Mouse (Mus musculus) stomach, postnatal 0 days (tissue): ENCODE measurements at regions not wholly inside any gene's neighbourhood (a gene's known extent, or its start where the extent isn't known, plus 50 kb on each side); places are given as distances from the start of the nearest gene placed in this dataset.
A peak's percentile ranks its signal among the peaks of the same experiment; 100 is the strongest.

ENCODE experiments used
- ATAC-seq: fragments of 200-750 bp; cut with Nextera tagmentation; 2 replicates; pipeline ENCODE4 v1.8.0; 2017; ENCODE audit not compliant: low FRiP score, low TSS enrichment
- DNase-seq: peaks from one replicate; pipeline ENCODE4 v3.0.0-alpha.2; 2016; ENCODE audit warnings: low spot score
- H3K27ac ChIP-seq: fragments of 300-500 bp; sonication (generic); replicated peaks from 2 replicates; pipeline ENCODE4 v1.5.1; 2014; ENCODE audit warnings: mild to moderate bottlenecking, control low read depth
- H3K27me3 ChIP-seq: fragments of 300-500 bp; sonication (generic); 2 replicates; pipeline ENCODE4 v1.6.1; 2014; ENCODE audit warnings: low read length; ENCODE audit not compliant: control insufficient read depth, insufficient read depth
- H3K36me3 ChIP-seq: fragments of 300-500 bp; sonication (generic); 2 replicates; pipeline ENCODE4 v1.6.1; 2014; ENCODE audit warnings: low read length, mixed read lengths; ENCODE audit not compliant: control insufficient read depth, insufficient read depth
- H3K4me1 ChIP-seq: fragments of 300-500 bp; sonication (generic); replicated peaks from 2 replicates; pipeline ENCODE4 v1.6.1; 2014; ENCODE audit warnings: antibody characterized with exemption; ENCODE audit not compliant: control insufficient read depth, insufficient read depth
- H3K4me2 ChIP-seq: fragments of 300-500 bp; sonication (generic); replicated peaks from 2 replicates; pipeline ENCODE4 v1.6.1; 2014; ENCODE audit warnings: low read depth, mild to moderate bottlenecking, control low read depth, moderate library complexity
- H3K4me3 ChIP-seq: fragments of 300-500 bp; sonication (generic); 2 replicates; pipeline ENCODE4 v1.5.1; 2014; ENCODE audit warnings: low read depth, low read length, control low read depth
- H3K9ac ChIP-seq: fragments of 300-500 bp; sonication (generic); 2 replicates; pipeline ENCODE4 v1.6.1; 2014; ENCODE audit warnings: mild to moderate bottlenecking, low read length, control low read depth, mixed read lengths
- H3K9me3 ChIP-seq: fragments of 300-500 bp; sonication (generic); 2 replicates; pipeline ENCODE4 v1.6.1; 2016; ENCODE audit warnings: low read length; ENCODE audit not compliant: control insufficient read depth
- CTCF ChIP-seq: IDR thresholded peaks from 2 replicates; pipeline ENCODE4 v1.5.1; 2016; ENCODE audit warnings: antibody characterized with exemption, low read depth, mild to moderate bottlenecking, moderate library complexity
- EP300 ChIP-seq: optimal IDR thresholded peaks from 2 replicates; pipeline ENCODE3; 2016; ENCODE audit warnings: antibody characterized with exemption
- WGBS: fragments of 180-500 bp; shearing (Covaris S2); extraction: QIAGEN DNeasy Blood & Tissue Kit; methylation state at CpG from one replicate; pipeline ENCODE4 v1.1.7; 2014; 5-methylcytosine and 5-hydroxymethylcytosine counted together

- TF ChIP-seq EP300, result no peak
- TF ChIP-seq CTCF, result no peak
- ATAC-seq, result no peak
These were observed 107.5 kb downstream of the Kif26a start for GRCm38 (mm10) chr12:112253461-112253860.

GRCm38 (mm10) chr12:112255223-112255622 lies 109.2 kb downstream of the Kif26a start:
- H3K9me3 ChIP-seq, result no peaks in the 10 kb centered on the region
- H3K9ac ChIP-seq, result no peak overlapping the region
- WGBS, result 74% methylated on average over 12 of the region's 12 CpGs
- no peak overlapping the region for H3K4me3 ChIP-seq
- TF ChIP-seq EP300 (no peak), CTCF (no peak)
- ATAC-seq, result no peak
- H3K27me3 ChIP-seq, result no peaks in the 10 kb centered on the region
- no peak overlapping the region for H3K27ac ChIP-seq
- no peak for DNase-seq
- H3K36me3 ChIP-seq, result no peaks in the 10 kb centered on the region
- no peaks in the 10 kb centered on the region for H3K4me1 ChIP-seq
- H3K4me2 ChIP-seq, result no peak overlapping the region

More at GRCm38 (mm10) chr12:112253461-112253860, 107.5 kb downstream of the Kif26a start:
- H3K4me1 ChIP-seq, result no peaks in the 10 kb centered on the region
- no peak overlapping the region for H3K27ac ChIP-seq
- H3K27me3 ChIP-seq, result no peaks in the 10 kb centered on the region
- no peak overlapping the region for H3K9ac ChIP-seq
- H3K4me2 ChIP-seq, result no peak overlapping the region
- H3K4me3 ChIP-seq, result no peak overlapping the region
- DNase-seq, result no peak
- H3K9me3 ChIP-seq, result no peaks in the 10 kb centered on the region
- no peaks in the 10 kb centered on the region for H3K36me3 ChIP-seq
- 81% methylated on average over 10 of the region's 10 CpGs for WGBS

- no peak for ATAC-seq
- no peak for DNase-seq
- no peaks in the 10 kb centered on the region for H3K4me1 ChIP-seq
- H3K36me3 ChIP-seq, result no peaks in the 10 kb centered on the region
- H3K27ac ChIP-seq, result no peak overlapping the region
- 67% methylated on average over 11 of the region's 11 CpGs for WGBS
- TF ChIP-seq CTCF, result no peak
- no peak for TF ChIP-seq EP300
- H3K9me3 ChIP-seq, result no peaks in the 10 kb centered on the region
- H3K4me3 ChIP-seq, result no peak overlapping the region
- H3K9ac ChIP-seq, result no peak overlapping the region
- H3K27me3 ChIP-seq, result no peaks in the 10 kb centered on the region
- H3K4me2 ChIP-seq, result no peak overlapping the region
These were observed 111.7 kb downstream of the Kif26a start for GRCm38 (mm10) chr12:112257691-112258090.

GRCm38 (mm10) chr12:112263283-112264056 lies 117.5 kb downstream of the Kif26a start:
- H3K36me3 ChIP-seq, result no peaks in the 10 kb centered on the region
- ATAC-seq (no peak), DNase-seq (no peak)
- H3K27ac ChIP-seq, result no peak overlapping the region
- H3K4me1 ChIP-seq, result no peaks in the 10 kb centered on the region
- TF ChIP-seq EP300 (no peak), CTCF (no peak)
- H3K9ac ChIP-seq, result no peak overlapping the region
- H3K4me2 ChIP-seq, result no peak overlapping the region
- H3K27me3 ChIP-seq, result no peaks in the 10 kb centered on the region
- no peaks in the 10 kb centered on the region for H3K9me3 ChIP-seq
- WGBS, result 77% methylated on average over 14 of the region's 14 CpGs
- H3K4me3 ChIP-seq, result no peak overlapping the region

GRCm38 (mm10) chr12:112264201-112264600 lies 118.2 kb downstream of the Kif26a start:
- no peak for ATAC-seq
- no peaks in the 10 kb centered on the region for H3K36me3 ChIP-seq
- no peaks in the 10 kb centered on the region for H3K27me3 ChIP-seq
- H3K4me1 ChIP-seq, result no peaks in the 10 kb centered on the region
- 32% methylated on average over 7 of the region's 7 CpGs for WGBS
- H3K9ac ChIP-seq, result no peak overlapping the region
- H3K9me3 ChIP-seq, result no peaks in the 10 kb centered on the region
- no peak overlapping the region for H3K4me3 ChIP-seq
- H3K4me2 ChIP-seq, result no peak overlapping the region
- no peak overlapping the region for H3K27ac ChIP-seq
- no peak for TF ChIP-seq EP300
- no peak for TF ChIP-seq CTCF
- no peak for DNase-seq

- no peaks in the 10 kb centered on the region for H3K27me3 ChIP-seq
- H3K9ac ChIP-seq, result no peak overlapping the region
- no peak overlapping the region for H3K4me2 ChIP-seq
- H3K27ac ChIP-seq, result no peak overlapping the region
- H3K4me3 ChIP-seq, result no peak overlapping the region
- DNase-seq (no peak), ATAC-seq (peak; percentile 12; the same call in 1 of the 2 replicates)
- no peaks in the 10 kb centered on the region for H3K9me3 ChIP-seq
- 70% methylated on average over 10 of the region's 10 CpGs for WGBS
- no peaks in the 10 kb centered on the region for H3K36me3 ChIP-seq
- H3K4me1 ChIP-seq, result no peaks in the 10 kb centered on the region
- TF ChIP-seq CTCF (no peak), EP300 (no peak)
These were observed 119.4 kb downstream of the Kif26a start for GRCm38 (mm10) chr12:112265289-112265969.
